Mouse (Mus musculus) cortical plate, adult 2 months (tissue): ENCODE measurements around the gene Fam129a.

ENCODE experiments used
- CTCF ChIP-seq: fragments of 200-500 bp; IDR thresholded peaks from 2 replicates; pipeline ENCODE4 v1.5.1; 2011; ENCODE audit warnings: mild to moderate bottlenecking, control low read depth, low read length; ENCODE audit not compliant: insufficient read depth; ENCODE audit errors: extremely low read depth
- POLR2A ChIP-seq: fragments of 200-500 bp; IDR thresholded peaks from 2 replicates; pipeline ENCODE4 v1.6.1; 2011; ENCODE audit warnings: mild to moderate bottlenecking, low read length, control low read depth; ENCODE audit not compliant: insufficient read depth; ENCODE audit errors: extremely low read depth

- TF ChIP-seq POLR2A (no peak), CTCF (no peak)
Measured at GRCm38 (mm10) chr1:151686696-151687095, 115.7 kb downstream of the Fam129a start.
